Mouse (Mus musculus) left cerebral cortex, adult 18-20 months (tissue): ENCODE measurements around the gene Lyst. TPM values are rescaled to one million over a fixed set of nuclear protein-coding genes. Genes with fewer than 3 reads are reported as not detected.

Experiments
- DNase-seq, 2 experiments: peaks; one replicate each; pipeline ENCODE4 v3.0.0; 2021 to 2022; ENCODE audit warnings: low spot score in 2 of 2, mixed read lengths in 1 of 2
- total RNA-seq, 2 experiments: library from RNA; stranded (reverse); gene quantifications; 2 replicates each; pipeline ENCODE4 v1.2.3; 2021

The Lyst gene
- total RNA-seq, 2 experiments from 2014 or later, result 51.1 to 58.6 TPM

- DNase-seq, result no peak
These were observed 237.9 kb downstream of the Lyst start for GRCm38 (mm10) chr13:13828125-13828524.

Other genes with a start within 250 kb of the Lyst start
- 10 to 100 TPM; 21.3 to 23.1 TPM for gene Gpr137b, start 196.4 kb upstream of the Lyst start, total RNA-seq
- 1 to 10 TPM; 4.5 to 4.9 TPM for gene Nid1, start 152.8 kb upstream of the Lyst start, total RNA-seq
- gene Gng4, start 193.7 kb downstream of the Lyst start, total RNA-seq, result 10 to 100 TPM; 39.4 to 46.5 TPM